Mouse (Mus musculus) right cerebral cortex, postnatal 36 days (tissue): ENCODE data around the gene A530084C06Rik.

ENCODE experiments used
- DNase-seq, 2 experiments: peaks; one replicate each; pipeline ENCODE4 v3.0.0; 2022; ENCODE audit warnings: low spot score in 2 of 2, mixed read lengths in 1 of 2

The A530084C06Rik gene

DNA sequence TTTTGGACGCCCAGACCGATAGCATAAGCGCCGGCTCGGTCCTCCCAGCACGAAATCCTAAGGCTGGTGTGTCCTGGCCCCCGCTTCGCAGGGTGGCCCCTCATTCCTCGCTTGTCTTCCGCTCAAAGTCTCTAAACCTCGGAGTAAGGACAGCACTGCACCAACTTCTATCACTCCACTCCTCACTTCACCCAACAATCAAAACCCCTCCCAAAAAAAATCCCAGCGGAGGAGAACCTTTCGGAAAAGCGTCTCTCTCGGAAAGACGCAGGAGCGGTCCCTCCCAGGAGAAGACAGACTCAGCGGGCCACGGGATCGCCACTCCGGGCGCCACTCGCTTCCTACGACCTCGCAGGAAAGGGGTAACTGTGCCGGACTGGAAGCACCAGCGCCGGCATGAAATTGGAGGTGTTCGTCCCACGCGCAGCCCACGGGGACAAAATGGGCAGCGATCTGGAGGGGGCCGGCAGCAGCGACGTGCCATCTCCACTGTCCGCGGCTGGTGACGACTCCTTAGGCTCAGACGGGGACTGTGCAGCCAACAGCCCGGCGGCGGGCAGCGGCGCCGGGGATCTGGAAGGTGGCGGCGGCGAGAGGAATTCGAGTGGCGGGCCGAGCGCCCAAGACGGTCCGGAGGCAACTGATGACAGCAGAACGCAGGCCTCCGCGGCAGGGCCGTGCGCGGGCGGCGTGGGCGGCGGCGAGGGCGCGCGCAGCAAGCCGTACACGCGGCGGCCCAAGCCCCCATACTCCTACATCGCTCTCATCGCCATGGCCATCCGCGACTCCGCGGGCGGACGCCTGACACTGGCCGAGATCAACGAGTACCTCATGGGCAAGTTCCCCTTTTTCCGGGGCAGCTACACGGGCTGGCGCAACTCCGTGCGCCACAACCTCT, at the start of gene A530084C06Rik:
TSS of gene A530084C06Rik (minus strand) at position 813 of the 898 bp plus-strand sequence.
- DNase-seq: peak in 1 of 2 experiments; percentile 3

DNA sequence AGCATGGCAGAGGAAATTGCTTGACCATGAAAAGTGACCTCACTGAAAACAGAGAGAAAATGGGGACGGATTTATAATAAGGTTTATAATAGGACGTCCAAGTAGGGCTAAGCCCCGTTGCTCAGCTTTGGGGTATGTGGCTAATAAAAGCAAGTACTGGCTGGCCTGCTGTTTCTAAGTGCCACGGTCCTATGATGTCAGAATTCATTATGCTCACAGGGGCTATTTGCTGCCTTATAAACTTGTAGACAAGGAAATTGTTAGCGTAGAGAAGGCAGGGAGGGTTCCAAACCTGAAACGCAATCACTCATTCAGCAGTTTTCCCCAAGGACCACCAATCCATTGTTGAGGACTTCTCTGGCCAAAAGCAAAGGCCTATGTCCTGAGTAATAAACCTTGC, 44.8 kb upstream of the A530084C06Rik start:
- no peak for DNase-seq

DNA sequence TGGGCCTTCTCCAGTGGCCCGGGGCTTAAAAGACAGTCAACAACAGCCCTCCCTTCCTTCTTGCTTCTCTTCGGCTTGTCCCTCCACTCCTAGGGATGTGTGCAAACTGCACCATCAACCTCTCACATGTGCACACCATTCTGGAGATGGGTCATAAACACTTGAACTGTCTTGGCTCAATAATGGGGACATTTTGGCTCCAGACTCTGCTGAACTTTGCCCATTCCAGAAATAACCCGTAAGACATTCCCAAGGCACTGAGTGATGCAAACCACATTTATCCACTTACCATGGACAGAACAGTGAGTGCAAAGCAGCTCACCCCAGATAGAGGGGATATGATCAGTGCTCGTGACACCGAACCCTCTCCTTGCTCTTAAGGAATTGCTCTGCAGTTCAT, 40.4 kb upstream of the A530084C06Rik start:
- no peak for DNase-seq

DNA sequence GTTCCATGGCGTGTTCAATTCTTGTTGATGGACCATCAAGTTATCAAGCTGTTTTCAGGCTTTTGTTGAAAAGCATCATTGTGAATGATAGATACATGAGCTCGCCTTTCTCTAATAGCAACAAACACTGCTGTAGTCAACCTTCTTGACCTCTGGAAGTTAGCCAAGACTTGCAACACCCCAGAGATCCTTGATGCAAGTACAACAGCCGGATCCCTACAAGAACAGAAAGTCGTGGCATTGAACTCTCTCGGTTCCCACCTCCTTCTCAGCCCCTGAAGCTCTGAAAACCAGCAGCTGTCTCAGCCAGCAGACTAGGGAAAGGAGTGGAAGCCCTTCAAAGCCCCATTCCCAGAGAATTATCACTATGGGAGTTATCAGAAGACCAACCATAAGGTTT, 28.2 kb upstream of the A530084C06Rik start:
- no peak for DNase-seq

DNA sequence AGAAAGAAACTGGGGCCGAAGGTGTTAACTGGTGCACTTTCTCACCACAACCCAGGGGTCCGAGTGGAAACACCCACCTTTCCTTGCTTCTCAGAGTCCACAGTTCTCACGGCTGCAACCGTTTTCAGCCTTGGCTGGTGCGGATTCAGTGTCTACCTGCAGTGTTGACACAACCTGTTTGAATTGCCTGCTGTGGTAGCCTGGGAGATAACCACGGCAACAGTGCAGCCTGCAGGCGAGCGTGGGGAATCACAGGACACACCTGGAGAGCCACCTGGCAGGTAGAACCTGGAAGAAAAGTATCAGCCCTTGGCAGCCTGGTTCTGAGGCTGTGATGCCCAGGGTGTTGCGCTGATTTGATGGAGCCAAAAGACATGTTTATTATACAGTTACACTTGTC, 20.7 kb upstream of the A530084C06Rik start:
- DNase-seq: no peak

DNA sequence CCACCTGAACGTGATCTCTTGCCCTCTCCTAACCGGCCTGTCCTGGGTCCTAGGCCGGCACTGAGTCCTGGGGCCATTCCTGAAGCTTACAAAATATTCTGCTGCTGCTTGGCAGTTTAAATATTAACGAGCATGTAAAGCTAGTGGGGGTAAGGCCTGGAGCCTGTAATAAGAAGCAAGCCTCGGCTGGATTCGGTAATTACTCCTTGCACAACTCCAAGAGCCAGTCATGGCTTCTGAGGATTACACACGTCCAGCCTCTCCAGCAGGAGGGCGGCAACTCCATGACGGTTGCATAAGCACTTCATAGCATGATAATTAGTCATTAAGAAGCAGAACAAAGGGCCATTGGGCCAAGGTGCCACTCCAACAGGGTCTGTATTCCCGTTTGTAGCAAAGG, 19.3 kb upstream of the A530084C06Rik start:
- no peak for DNase-seq

DNA sequence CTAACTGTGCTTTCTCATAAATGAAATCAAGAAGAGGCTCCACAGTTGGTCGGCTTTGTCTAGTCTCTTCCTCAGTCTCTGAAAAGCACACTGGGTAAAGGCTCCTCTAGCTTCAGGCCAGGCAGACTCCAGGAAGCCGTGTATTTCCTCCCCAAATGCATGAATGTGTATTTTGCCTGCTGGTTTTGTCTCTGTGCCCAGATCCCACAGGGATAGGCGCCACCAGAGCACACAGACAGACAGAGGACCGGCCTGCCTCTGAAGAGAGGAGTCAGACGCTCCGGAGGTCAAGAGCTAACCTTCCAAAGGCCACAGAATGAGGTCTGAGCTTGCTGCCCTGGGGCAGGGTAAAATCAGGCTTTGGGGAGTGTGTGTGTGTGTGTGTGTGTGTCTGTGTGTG, 18.4 kb upstream of the A530084C06Rik start:
- DNase-seq: no peak

DNA sequence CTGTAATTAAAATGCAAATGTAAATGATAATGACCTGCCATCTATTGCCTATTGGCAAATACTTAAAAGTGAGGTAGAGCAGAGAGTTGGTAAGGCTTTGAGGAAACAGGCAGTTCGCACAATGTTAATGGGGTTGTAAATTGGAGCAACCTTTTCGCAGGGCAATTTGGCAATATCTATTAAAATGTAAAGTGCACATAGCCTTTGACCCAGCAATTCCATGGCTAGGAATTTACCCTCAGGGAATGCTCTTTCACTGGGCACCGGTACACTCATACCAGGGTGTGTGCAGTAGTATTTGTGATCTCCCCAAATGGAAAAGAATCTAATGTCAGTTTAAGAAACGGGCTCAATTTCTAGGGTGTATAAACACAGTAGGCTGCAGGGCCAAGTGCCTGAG, 17.6 kb upstream of the A530084C06Rik start:
- no peak for DNase-seq

DNA sequence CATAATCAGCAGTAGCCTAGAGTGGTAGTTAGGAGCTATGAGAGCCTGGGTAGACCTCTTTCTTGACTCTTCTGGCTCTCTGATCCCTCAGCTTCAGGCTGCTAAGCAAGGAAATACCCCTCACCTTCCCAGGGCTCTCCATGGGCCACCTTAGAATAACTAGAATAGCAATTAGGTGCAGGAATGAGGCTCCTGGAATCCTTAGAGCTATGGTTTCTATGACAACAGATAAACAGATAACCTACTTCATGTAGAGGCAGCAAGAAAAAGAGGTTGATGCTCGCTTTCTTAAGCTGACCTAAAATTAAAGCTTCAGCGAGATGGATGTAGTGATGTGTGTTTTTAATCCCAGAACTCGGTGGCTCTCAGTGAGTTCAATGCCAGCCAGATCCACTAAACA, 15.5 kb upstream of the A530084C06Rik start:
- DNase-seq: no peak

DNA sequence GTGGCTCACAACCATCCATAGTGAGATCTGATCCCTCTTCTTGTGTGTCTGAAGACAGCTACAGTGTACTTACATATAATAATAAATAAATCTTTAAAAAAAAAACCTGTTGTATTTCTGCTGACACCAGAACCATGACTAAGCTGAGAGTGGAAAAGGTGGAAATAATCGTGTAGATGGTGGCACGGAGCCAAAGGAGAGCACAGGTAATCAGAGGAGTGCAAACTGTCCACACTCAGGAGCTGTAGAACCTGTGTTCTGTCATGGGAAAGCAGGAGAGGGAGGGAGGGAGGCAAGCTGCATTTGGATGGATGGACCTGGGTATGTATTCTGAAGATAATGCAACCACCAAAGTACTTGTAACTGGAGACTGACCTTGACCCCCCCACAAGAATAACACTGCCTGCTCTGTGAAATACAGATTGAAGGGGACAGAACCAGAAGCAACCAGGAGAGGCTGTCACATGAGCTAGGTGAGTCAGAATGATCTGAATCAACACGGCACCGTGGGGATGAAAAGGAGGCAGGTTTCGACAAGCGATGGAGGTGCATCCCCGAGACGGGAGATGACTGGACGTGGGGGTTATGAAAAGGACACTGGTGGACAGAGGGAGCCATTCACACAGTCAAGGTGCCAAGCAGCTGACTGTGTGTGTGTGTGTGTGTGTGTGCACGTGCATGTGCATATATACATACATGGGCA, 13.8 kb upstream of the A530084C06Rik start:
- no peak for DNase-seq

DNA sequence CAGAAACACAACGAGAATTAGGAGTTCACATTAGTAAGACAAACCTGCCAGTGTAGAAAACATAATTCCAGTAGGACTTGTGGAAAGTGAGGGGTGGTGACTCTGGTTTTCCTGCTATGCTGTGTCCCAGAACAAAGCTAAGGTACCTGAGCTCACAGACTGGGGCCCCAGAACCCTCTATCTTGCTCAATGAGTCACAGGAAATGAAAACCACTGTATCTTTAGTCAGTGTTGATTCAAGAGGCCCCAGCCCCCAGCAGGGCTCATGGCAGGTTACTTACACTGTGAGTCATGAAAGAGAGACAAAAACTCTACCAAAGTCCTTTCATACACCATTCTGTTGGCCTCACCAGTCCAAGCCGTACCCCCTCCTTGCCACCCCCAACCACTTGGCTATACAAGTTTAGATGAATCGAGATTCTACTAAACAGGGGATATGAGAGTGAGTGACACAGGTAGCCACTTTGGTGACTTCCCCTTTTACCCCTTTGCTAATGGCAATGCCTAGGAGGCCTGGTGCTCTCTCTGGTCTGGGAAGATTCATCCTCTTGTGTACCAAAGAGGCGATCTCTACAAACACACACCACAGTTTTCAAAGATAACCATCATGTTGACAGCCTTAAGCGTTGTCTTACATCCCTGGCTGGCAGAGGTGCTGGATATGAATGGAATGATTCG, 8.6 kb upstream of the A530084C06Rik start:
- DNase-seq: no peak

DNA sequence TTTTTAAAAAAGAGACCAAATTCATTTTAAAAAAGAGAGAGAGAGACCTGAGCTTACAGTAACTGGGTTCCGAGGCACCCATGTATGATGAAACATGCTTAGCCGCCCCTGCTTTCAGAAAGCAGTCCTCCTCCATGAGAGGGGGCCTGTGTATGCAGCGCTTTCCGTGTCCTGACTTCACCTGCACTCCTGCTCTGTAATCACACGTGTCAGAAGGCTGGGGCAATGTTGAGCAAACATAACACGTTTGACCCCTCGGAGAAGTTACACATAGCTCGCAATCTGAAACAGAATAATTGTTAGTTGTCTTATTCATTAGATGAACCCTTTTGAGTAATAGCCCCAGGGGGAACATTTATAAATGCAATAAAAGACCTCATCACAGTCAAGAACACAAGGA, 8.0 kb upstream of the A530084C06Rik start:
- no peak for DNase-seq

DNA sequence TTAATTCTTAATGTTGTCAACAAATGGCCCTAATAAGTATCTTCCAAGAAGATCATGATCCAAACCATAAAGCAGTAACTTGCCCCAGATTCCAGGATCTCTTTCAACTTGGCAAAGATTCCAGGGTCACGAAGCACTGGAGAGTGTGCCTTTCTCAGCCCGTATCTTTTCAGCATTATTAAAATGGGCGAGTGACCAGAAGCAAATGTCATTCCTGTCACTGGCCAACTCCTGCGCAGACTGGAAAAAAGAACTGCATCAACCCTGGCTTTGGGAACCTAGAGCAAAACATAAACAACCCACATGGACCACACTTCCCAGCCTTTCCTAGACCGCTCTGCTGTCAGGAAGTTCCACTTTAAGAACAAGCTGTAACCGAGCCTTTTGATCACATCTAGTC, 5.3 kb upstream of the A530084C06Rik start:
- no peak for DNase-seq

DNA sequence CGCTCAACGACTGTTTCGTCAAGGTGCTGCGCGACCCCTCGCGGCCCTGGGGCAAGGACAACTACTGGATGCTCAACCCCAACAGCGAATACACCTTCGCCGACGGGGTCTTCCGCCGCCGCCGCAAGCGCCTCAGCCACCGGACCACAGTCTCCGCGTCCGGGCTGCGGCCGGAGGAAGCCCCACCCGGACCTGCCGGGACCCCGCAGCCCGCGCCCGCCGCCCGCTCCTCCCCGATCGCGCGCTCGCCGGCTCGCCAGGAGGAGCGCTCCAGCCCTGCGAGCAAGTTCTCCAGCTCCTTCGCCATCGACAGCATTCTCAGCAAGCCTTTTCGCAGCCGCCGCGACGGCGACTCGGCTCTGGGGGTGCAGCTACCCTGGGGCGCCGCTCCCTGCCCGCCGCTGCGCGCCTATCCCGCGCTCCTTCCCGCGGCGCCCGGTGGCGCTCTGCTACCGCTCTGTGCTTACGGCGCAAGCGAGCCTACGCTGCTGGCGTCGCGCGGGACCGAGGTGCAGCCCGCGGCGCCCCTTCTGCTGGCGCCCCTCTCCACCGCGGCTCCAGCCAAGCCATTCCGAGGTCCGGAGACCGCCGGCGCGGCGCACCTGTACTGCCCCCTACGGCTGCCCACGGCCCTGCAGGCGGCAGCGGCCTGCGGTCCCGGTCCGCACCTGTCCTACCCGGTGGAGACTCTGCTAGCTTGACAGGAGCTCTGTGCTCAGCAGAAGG, 449 bp upstream of the A530084C06Rik start:
- no peak for DNase-seq

DNA sequence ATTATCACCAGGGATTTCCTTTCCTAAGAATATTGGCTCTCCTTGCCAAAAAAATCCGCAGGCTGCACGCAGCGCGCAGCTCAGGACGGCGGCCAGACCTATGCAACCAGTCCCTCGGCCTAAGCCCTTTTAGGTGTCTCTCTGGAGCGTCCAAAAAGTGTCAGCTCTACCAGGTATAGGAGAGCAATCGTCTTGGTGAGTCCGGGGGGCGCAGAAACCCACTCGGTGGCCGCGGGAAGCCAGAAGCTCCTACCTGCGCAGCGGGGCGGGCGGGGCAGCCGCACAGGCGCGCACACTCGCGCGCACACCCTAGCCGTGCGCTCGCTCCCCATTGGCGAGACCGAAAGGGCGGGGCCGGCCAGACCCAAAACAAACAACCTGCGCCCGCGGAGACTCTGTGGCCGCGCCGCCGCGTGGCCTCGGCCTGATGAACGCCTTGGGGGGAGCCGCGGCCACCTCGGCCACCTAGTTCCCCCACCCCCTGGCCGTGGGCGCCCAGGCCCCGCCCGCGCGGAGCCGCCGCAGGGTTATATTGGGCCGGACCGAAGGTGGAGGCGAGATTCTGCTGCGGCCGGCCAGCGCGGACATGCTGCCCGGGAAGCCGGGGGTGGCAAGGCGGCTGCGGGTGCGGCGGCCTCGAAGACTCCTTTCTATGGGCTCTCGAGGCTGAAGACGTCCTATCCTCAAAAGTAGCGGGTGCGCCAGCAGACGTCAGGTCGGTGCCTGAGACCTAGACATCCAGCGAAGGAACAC, 1.2 kb downstream of the A530084C06Rik start:
- DNase-seq: peak in 1 of 2 experiments; percentile 5

DNA sequence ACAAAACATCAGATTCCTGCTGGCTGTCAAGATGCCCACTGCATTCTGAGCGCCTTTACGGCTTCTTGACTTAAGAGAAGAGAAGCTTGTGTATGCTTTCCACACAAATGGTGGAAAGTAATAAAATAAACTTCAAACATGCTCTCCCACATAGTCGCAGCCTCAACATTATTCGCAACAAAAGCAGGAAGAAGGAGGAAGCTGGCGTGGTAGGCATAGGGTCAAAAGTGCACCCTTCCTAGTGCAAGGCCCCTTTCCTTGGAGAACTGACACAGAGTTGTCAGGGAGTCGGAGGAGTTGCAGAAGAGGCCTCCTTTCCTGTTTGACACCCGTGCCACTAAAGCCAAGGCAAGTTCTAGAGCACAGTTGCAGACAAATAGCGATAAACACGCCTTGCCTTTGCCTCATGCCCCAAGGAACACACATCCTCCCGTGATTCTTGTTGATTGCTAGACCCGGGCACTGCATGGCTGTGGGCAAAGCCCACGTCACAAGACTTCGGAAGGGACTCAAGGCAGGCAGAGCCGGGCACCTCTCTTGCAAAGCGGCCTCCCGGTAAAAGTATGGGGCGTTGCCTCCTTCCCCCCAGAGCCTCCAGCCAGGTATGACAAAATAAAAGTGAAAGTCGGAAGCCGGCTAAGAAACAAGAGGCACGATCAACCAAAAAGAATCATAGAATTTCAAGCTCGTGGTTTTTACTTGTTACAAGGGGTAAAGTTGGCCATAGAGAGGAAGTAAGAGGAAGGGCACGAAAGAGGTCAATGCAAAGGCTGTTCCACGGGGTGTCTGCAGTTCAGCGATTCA, 2.0 kb downstream of the A530084C06Rik start:
- no peak for DNase-seq

DNA sequence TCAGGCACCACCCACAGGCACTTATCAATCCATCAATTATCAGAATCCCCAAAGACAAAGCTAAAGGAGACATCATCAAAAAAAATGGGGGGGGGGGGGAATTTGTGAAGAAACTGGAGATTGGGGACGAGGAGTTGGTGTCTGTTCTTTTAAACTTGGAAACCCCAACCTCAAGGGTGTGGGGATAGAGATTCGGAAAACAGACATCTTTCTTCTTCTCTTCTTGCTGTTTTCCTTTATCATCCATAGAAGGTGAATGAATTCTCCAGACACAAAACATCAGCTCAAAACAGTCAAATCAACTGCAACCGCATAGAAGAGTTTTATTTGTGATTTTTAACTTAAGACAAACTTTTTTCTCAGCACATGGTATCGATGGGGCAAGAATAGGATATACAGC, 3.3 kb downstream of the A530084C06Rik start, which contains the start of gene Foxq1:
TSS of gene Foxq1 (plus strand) at position 301 of the 400 bp plus-strand sequence.
- no peak for DNase-seq

DNA sequence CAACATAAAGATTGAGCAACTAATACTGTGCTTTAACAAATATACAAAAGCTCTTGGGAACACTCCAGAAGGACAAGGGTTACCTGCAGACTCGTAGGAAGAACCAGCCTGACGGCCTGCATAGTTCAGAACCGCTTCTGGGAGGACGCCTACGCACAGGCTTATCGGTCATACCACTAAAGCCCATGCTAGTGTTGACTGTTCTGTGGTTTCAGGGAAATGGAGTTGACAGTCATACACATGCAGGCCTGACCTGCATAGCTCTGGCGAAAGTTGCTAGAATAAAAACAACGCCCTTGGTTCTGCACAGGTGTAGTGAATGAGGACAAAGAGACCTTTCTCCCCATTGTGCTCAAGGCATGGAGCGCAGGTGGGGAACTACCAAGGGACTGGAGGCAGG, 11.5 kb downstream of the A530084C06Rik start:
- DNase-seq: no peak

DNA sequence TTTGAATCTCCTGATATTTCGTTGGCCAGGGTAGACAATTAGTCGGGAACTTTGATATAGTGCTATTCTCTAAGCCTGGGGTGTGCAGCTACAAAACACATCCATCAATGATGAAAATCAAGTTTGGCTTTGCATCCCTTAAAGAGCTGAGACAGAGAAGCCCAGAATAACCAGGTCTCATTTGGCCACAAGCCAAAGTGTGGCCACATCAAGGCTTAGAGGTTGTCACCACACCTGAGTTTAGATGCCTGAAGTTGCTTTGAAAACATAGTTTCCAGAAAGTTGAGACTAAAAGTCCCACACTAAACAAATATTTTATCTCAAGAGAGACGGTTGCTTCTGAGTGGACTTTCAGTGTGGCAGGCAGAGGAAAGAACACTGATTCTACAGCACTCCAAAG, 11.9 kb downstream of the A530084C06Rik start:
- DNase-seq: no peak

DNA sequence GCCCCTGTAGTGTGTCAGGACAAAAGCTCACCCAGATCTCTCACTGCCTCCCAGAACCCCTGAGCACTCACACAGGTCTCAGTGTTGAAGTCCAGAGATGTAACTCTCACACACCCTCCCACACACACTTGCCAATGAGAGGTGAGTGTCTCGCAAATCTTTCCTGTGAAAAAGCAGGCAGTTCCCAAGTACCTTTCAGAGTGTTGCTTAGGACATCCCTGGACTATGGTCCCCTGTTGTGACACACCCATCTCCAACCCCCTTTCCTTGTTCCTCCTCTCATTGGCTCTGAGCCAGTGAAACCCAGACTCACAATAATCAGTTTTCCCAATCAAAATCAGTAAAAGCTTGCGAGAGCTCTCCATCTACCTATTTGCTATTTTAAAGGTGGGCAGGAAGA, 12.3 kb downstream of the A530084C06Rik start:
- no peak for DNase-seq
